Mouse (Mus musculus): ENCODE results near the gene Lrrc2. TPM values are rescaled to one million over a fixed set of nuclear protein-coding genes. Genes with fewer than 3 reads are reported as not detected.
A peak's percentile ranks its signal among the peaks of the same experiment; 100 is the strongest.

Gene Lrrc2
- total RNA-seq, 1 experiment: 20.2 TPM

DNA sequence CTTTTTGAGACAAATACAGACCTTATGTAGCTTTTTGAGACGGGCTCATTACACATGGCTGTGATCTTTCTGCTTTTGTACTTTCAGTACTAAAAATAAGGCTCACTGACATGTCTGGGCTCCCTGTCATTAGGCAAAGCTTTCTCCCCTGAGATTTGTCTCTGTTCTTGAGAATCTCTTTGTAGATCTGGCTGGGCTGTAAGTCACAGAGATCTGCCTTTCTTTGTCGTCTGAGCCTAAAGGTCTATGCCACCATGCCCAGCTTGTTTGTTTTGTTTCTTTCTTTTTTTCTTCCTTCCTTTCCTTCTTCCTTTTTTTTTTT lies 14.5 kb downstream of the Lrrc2 start:
- no peak for TF ChIP-seq HCFC1 (IDR thresholded peaks at IDR 0.05; ENCODE audit: borderline replicate concordance, insufficient read depth, low read length)
- TF ChIP-seq ZNF384 (IDR thresholded peaks at IDR 0.05; ENCODE audit: low read depth, low read length): no peak
- no peak for TF ChIP-seq MAFK (IDR thresholded peaks at IDR 0.05; ENCODE audit: insufficient read depth, low read depth, low read length)
- no peak for TF ChIP-seq ZC3H11A (IDR thresholded peaks at IDR 0.05; ENCODE audit: borderline replicate concordance, low read depth, low read length)
- peak overlapping the region; percentile 82; the same call in 1 of the 2 replicates for H3K9ac ChIP-seq (ENCODE audit: insufficient read depth, low read depth, low read length, poor library complexity, severe bottlenecking)
- H3K4me3 ChIP-seq (ENCODE audit: insufficient read depth in 1 of 2, low read depth in 1 of 2, low read length in 2 of 2, poor library complexity in 1 of 2, severe bottlenecking in 1 of 2): peak overlapping the region in 1 of 2 experiments; percentile 55; a peak in 2 of 4 replicates
- H3K36me3 ChIP-seq (ENCODE audit: control insufficient read depth, insufficient read depth, low read length, poor library complexity, severe bottlenecking): peaks cover 3% of the 10 kb centered on the region
- in situ Hi-C loops (cut with MboI; ENCODE audit: low sequenced_read_pairs in 2 of 2, unreplicated experiment in 2 of 2): no loop called here
- H3K4me1 ChIP-seq (ENCODE audit: control insufficient read depth in 2 of 2, insufficient read depth in 2 of 2, low read length in 2 of 2, poor library complexity in 1 of 2): peaks cover 2 to 8% of the 10 kb centered on the region in 2 experiments
- no peak for DNase-seq (ENCODE audit: low read depth, low spot score)
- no peak overlapping the region; the same call in 1 of the 2 replicates for H3K27ac ChIP-seq (ENCODE audit: insufficient read depth, low read depth, low read length, poor library complexity, severe bottlenecking)
- no peaks in the 10 kb centered on the region for H3K9me3 ChIP-seq (ENCODE audit: control insufficient read depth, insufficient read depth, low read depth, low read length)

DNA sequence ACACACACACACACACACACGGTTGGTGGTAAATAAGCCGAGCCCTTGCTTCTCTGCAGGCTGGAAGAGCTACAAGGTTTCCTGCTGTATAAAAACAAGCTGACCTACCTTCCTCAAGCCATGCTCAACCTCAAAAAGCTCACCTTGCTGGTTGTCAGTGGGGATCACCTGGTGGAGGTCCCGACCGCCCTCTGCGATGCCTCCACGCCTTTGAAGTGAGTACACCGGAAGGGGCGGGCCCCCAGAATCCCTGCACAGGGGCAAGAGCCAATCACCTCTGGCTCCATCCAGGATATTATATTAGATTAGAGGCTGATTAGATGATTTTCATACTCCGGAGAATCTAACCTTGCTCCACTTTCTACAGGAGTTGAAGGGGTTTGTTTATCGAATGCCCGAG lies 28.1 kb downstream of the Lrrc2 start:
- peak; percentile 54 for DNase-seq (ENCODE audit: low read depth, low spot score)
- peaks cover 4 to 8% of the 10 kb centered on the region in 2 experiments; a peak in 2 of 4 replicates for H3K4me1 ChIP-seq (ENCODE audit: control insufficient read depth in 2 of 2, insufficient read depth in 2 of 2, low read length in 2 of 2, poor library complexity in 1 of 2)
- no peak overlapping the region for H3K27ac ChIP-seq (ENCODE audit: insufficient read depth, low read depth, low read length, poor library complexity, severe bottlenecking)
- H3K4me3 ChIP-seq (ENCODE audit: insufficient read depth in 1 of 2, low read depth in 1 of 2, low read length in 2 of 2, poor library complexity in 1 of 2, severe bottlenecking in 1 of 2): peak overlapping the region; percentile 65 to 78
- in situ Hi-C loops (cut with MboI; ENCODE audit: low sequenced_read_pairs in 2 of 2, unreplicated experiment in 2 of 2): no loop called here
- no peak for TF ChIP-seq ZNF384 (IDR thresholded peaks at IDR 0.05; ENCODE audit: low read depth, low read length)
- no peak for TF ChIP-seq HCFC1 (IDR thresholded peaks at IDR 0.05; ENCODE audit: borderline replicate concordance, insufficient read depth, low read length)
- TF ChIP-seq MAFK (IDR thresholded peaks at IDR 0.05; ENCODE audit: insufficient read depth, low read depth, low read length): no peak
- TF ChIP-seq ZC3H11A (IDR thresholded peaks at IDR 0.05; ENCODE audit: borderline replicate concordance, low read depth, low read length): no peak
- no peak for TF ChIP-seq CHD2 (IDR thresholded peaks at IDR 0.05; ENCODE audit: low read depth, low read length)
- peaks cover 12% of the 10 kb centered on the region for H3K36me3 ChIP-seq (ENCODE audit: control insufficient read depth, insufficient read depth, low read length, poor library complexity, severe bottlenecking)
- no peaks in the 10 kb centered on the region for H3K9me3 ChIP-seq (ENCODE audit: control insufficient read depth, insufficient read depth, low read depth, low read length)
- H3K9ac ChIP-seq (ENCODE audit: insufficient read depth, low read depth, low read length, poor library complexity, severe bottlenecking): peak overlapping the region; percentile 42; the same call in 1 of the 2 replicates

DNA sequence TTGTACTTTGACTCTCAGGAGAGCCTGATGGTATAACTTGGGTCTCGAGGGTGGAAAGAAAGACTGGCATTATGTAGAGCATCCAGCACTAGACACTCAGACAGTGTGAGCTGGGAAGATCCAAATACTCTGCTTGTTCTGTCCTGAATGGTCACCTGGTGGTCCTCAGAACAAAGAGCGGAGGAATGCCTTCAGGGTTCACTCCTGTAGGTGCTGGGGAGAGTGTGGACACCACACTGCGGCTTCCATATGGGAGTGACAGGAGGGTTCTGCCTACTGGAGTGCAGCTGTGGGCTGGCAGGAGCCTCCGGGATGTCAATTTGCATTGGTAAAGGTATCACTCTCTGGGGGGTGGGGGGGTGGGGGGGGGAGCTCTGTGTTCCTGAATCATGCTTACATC lies 31.0 kb downstream of the Lrrc2 start:
- peaks cover 4 to 11% of the 10 kb centered on the region in 2 experiments; a peak in 2 of 4 replicates for H3K4me1 ChIP-seq (ENCODE audit: control insufficient read depth in 2 of 2, insufficient read depth in 2 of 2, low read length in 2 of 2, poor library complexity in 1 of 2)
- TF ChIP-seq HCFC1 (IDR thresholded peaks at IDR 0.05; ENCODE audit: borderline replicate concordance, insufficient read depth, low read length) (no peak), ZC3H11A (IDR thresholded peaks at IDR 0.05; ENCODE audit: borderline replicate concordance, low read depth, low read length) (no peak), ZNF384 (IDR thresholded peaks at IDR 0.05; ENCODE audit: low read depth, low read length) (no peak), CHD2 (IDR thresholded peaks at IDR 0.05; ENCODE audit: low read depth, low read length) (no peak), MAFK (IDR thresholded peaks at IDR 0.05; ENCODE audit: insufficient read depth, low read depth, low read length) (no peak)
- DNase-seq (ENCODE audit: low read depth, low spot score): no peak
- H3K4me3 ChIP-seq (ENCODE audit: insufficient read depth in 1 of 2, low read depth in 1 of 2, low read length in 2 of 2, poor library complexity in 1 of 2, severe bottlenecking in 1 of 2): no peak overlapping the region
- no peak overlapping the region for H3K27ac ChIP-seq (ENCODE audit: insufficient read depth, low read depth, low read length, poor library complexity, severe bottlenecking)
- in situ Hi-C loops (cut with MboI; ENCODE audit: low sequenced_read_pairs in 2 of 2, unreplicated experiment in 2 of 2): no loop called here
- no peaks in the 10 kb centered on the region for H3K9me3 ChIP-seq (ENCODE audit: control insufficient read depth, insufficient read depth, low read depth, low read length)
- H3K9ac ChIP-seq (ENCODE audit: insufficient read depth, low read depth, low read length, poor library complexity, severe bottlenecking): no peak overlapping the region
- peaks cover 5% of the 10 kb centered on the region for H3K36me3 ChIP-seq (ENCODE audit: control insufficient read depth, insufficient read depth, low read length, poor library complexity, severe bottlenecking)

DNA sequence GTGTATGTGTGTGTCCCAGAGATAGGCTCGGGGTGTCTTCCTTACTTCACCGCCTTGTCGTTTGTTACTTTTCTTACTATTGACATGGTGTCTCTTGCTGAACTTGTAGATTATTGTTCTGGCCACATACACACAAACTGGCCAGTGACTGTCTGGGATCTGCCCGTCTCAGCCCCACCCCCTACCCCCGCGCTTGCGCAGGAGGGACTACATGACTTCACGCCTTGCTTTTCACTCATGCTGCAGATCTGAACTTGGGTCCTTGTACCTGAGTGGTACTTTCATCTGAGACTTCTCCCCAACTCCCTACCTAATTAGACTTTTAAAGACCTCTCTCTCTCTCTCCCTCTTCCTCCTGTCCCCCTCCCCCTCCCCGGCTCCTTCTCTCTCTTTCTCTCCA lies 32.8 kb downstream of the Lrrc2 start:
- H3K9ac ChIP-seq (ENCODE audit: insufficient read depth, low read depth, low read length, poor library complexity, severe bottlenecking): no peak overlapping the region
- no peak overlapping the region for H3K27ac ChIP-seq (ENCODE audit: insufficient read depth, low read depth, low read length, poor library complexity, severe bottlenecking)
- H3K36me3 ChIP-seq (ENCODE audit: control insufficient read depth, insufficient read depth, low read length, poor library complexity, severe bottlenecking): peaks cover 5% of the 10 kb centered on the region
- H3K9me3 ChIP-seq (ENCODE audit: control insufficient read depth, insufficient read depth, low read depth, low read length): no peaks in the 10 kb centered on the region
- no peak overlapping the region for H3K4me3 ChIP-seq (ENCODE audit: insufficient read depth in 1 of 2, low read depth in 1 of 2, low read length in 2 of 2, poor library complexity in 1 of 2, severe bottlenecking in 1 of 2)
- TF ChIP-seq CHD2 (IDR thresholded peaks at IDR 0.05; ENCODE audit: low read depth, low read length) (no peak), MAFK (IDR thresholded peaks at IDR 0.05; ENCODE audit: insufficient read depth, low read depth, low read length) (no peak), ZC3H11A (IDR thresholded peaks at IDR 0.05; ENCODE audit: borderline replicate concordance, low read depth, low read length) (no peak), ZNF384 (IDR thresholded peaks at IDR 0.05; ENCODE audit: low read depth, low read length) (no peak), HCFC1 (IDR thresholded peaks at IDR 0.05; ENCODE audit: borderline replicate concordance, insufficient read depth, low read length) (no peak)
- in situ Hi-C loops (cut with MboI; ENCODE audit: low sequenced_read_pairs in 2 of 2, unreplicated experiment in 2 of 2): no loop called here
- DNase-seq (ENCODE audit: low read depth, low spot score): no peak
- H3K4me1 ChIP-seq (ENCODE audit: control insufficient read depth in 2 of 2, insufficient read depth in 2 of 2, low read length in 2 of 2, poor library complexity in 1 of 2): peaks cover 6 to 14% of the 10 kb centered on the region in 2 experiments; a peak in 3 of 4 replicates

DNA sequence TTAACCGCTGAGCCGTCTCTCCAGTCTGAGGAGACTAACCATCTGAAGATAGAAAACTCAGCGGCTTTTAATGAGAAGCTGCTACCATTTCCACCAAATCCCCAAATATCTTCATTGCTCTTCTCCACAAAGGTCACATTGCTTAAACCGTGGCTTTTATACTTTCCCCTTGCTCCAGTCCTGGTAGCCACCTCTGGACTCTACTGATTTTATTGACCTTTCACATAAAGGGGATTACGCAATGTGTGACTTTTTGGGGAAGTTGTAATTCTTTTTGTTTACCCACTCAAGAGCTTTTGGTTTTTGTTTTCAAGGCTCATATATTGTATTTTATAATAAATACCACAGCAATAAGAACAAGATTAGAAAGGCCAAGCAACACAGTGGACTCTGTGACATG lies 34.2 kb downstream of the Lrrc2 start:
- Histone ChIP-seq H3K36me3 (ENCODE audit: control insufficient read depth, insufficient read depth, low read length, poor library complexity, severe bottlenecking) (peaks cover 2% of the 10 kb centered on the region; the same call in 1 of the 2 replicates), H3K9ac (ENCODE audit: insufficient read depth, low read depth, low read length, poor library complexity, severe bottlenecking) (no peak overlapping the region), H3K4me3 (ENCODE audit: insufficient read depth in 1 of 2, low read depth in 1 of 2, low read length in 2 of 2, poor library complexity in 1 of 2, severe bottlenecking in 1 of 2) (no peak overlapping the region), H3K27ac (ENCODE audit: insufficient read depth, low read depth, low read length, poor library complexity, severe bottlenecking) (no peak overlapping the region), H3K4me1 (ENCODE audit: control insufficient read depth in 2 of 2, insufficient read depth in 2 of 2, low read length in 2 of 2, poor library complexity in 1 of 2) (peaks cover 6 to 18% of the 10 kb centered on the region in 2 experiments), H3K9me3 (ENCODE audit: control insufficient read depth, insufficient read depth, low read depth, low read length) (no peaks in the 10 kb centered on the region)
- in situ Hi-C loops (cut with MboI; ENCODE audit: low sequenced_read_pairs in 2 of 2, unreplicated experiment in 2 of 2): no loop called here
- TF ChIP-seq ZC3H11A (IDR thresholded peaks at IDR 0.05; ENCODE audit: borderline replicate concordance, low read depth, low read length) (no peak), ZNF384 (IDR thresholded peaks at IDR 0.05; ENCODE audit: low read depth, low read length) (no peak), HCFC1 (IDR thresholded peaks at IDR 0.05; ENCODE audit: borderline replicate concordance, insufficient read depth, low read length) (no peak), MAFK (IDR thresholded peaks at IDR 0.05; ENCODE audit: insufficient read depth, low read depth, low read length) (no peak), CHD2 (IDR thresholded peaks at IDR 0.05; ENCODE audit: low read depth, low read length) (no peak)
- DNase-seq (ENCODE audit: low read depth, low spot score): no peak

Measured in ES-E14 (cell line).